Mouse (Mus musculus) Patski (cell line): ENCODE data around the gene Pbp2. TPM values are rescaled to one million over a fixed set of nuclear protein-coding genes. Genes with fewer than 3 reads are reported as not detected.

Experiments used
- ATAC-seq: fragments of 100-300 bp; one replicate; pipeline ENCODE4 v1.8.0; 2021
- CTCF ChIA-PET: fragments of 350-600 bp; sonication (Branson Sonifier 250); formaldehyde crosslinking; loops from one replicate; lab custom pipeline; 2022; ENCODE audit warnings: inconsistent platforms; lab: Charles Lee
- POLR2A ChIA-PET: fragments of 350-600 bp; sonication (Branson Sonifier 250); formaldehyde crosslinking; loops from one replicate; lab custom pipeline; 2022; ENCODE audit warnings: antibody characterized with exemption, inconsistent platforms; lab: Charles Lee
- DNase-seq: peaks from one replicate; pipeline ENCODE4 v3.0.0-alpha.2; 2011; ENCODE audit warnings: low read depth, low spot score
- H3K27me3 ChIP-seq: fragments of 371-371 bp; one replicate; pipeline ENCODE4 v1.5.1; 2021
- CTCF ChIP-seq: fragments of 100-300 bp; IDR thresholded peaks from one replicate; pipeline ENCODE4 v1.5.1; 2021
- in situ Hi-C: fragments of 300-500 bp; cut with MboI; formaldehyde crosslinking; loops from 3 replicates; pipeline ENCODE4 v1.11.1; 2018; ENCODE audit warnings: low pct_unique_long_range_greater_than_20kb, mixed read lengths
- polyA plus RNA-seq: library from polyadenylated mRNA; unstranded; gene quantifications from one replicate; pipeline ENCODE4 v1.2.3, GENCODE M21; 2021

Pbp2 gene
- polyA plus RNA-seq, 1 experiment from 2014 or later = not detected

DNA sequence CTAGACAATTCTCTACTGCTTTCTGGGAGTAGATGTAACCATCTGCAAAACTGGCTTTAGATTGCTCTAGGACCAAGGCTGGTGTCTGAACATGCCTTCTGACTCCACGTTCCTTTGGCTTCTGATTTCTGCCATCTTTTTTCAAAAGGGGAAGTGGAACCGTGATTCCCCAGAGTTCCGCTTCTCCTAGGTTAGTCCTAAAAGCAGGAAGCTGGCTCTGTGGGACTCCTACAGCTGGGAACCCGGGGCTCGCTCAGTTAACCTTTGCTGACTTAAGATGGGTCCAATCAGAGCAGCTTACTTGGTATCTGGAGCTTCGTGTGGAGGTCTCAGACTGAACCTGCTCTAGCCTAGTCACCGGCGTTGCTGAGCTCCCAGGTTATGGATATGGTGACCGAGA, 49.1 kb downstream of the Pbp2 start:
- in situ Hi-C loops = no loop called here
- CTCF ChIA-PET = interaction anchor here (0.5 kb wide), 1 partner anchor 35 kb away, joined by 3 read pairs; no protein-coding TSS in a partner anchor
- no peak for DNase-seq
- H3K27me3 ChIP-seq = no peaks in the 10 kb centered on the region
- no peak for TF ChIP-seq CTCF
- POLR2A ChIA-PET = no interaction called here
- ATAC-seq = no peak

- TF ChIP-seq CTCF = no peak
- ATAC-seq = no peak
- DNase-seq = no peak
- no peaks in the 10 kb centered on the region for H3K27me3 ChIP-seq
- ChIA-PET POLR2A (no interaction called here), CTCF (no interaction called here)
- in situ Hi-C loops = no loop called here
Observed at GRCm38 (mm10) chr6:135260435-135260834, 49.8 kb downstream of the Pbp2 start.

Other genes starting within 250 kb of the Pbp2 start
- 80.0 TPM for gene Gprc5a, start 244.8 kb downstream of the Pbp2 start, polyA plus RNA-seq
- gene Gprc5d, start 192.1 kb downstream of the Pbp2 start, polyA plus RNA-seq = not detected
- gene Fam234b, start 112.4 kb downstream of the Pbp2 start, polyA plus RNA-seq = 16.8 TPM
- 5.2 TPM for gene Hebp1, start 112.4 kb downstream of the Pbp2 start, polyA plus RNA-seq
- 0.05 TPM for gene Gsg1, start 56.1 kb downstream of the Pbp2 start, polyA plus RNA-seq
- gene Emp1, start 52.1 kb upstream of the Pbp2 start, polyA plus RNA-seq = 70.4 TPM